ENCODE assay signal across 9 mouse cellular contexts in the genomic region with DNA sequence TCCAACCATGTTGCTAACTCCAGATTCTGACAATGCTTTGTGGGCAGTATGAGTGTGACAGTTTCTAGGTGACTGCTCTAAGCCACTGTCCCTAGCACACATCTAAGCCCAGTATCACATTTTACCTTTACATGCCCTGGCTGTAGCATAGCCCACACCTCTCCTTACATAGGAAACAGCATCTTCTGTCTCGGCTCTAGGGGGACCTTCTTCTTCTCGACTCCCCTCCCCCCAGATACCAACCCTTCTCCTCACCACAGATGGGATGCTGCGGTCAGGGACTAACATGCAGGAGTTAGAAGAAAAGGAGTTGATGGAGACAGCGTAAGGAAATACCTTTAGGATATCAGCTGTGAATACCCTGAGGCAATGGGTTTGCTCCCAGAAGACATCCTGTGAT.
"Had no signal": no experiment of that assay in that cellular context is flagged by ENCODE, and none has a peak within 500 bp of the region (broad histone marks: within the 10 kb centered on the region; RNA-seq: fewer than 3 reads in every experiment).

No protein-coding gene starts in this region.

- DNase-seq: lung, adult 18-20 months; lung, embryonic 14.5 days; lung, postnatal 10 days; lung, postnatal 4 days; midbrain, embryonic 14.5 days; right cerebral cortex, postnatal 14 days; spleen, adult 18-20 months; thymus, adult 18-20 months; thymus, postnatal 25 days had no signal
